Mouse (Mus musculus) liver, adult 2 months (tissue): ENCODE data around the gene Erich3. TPM values are rescaled to one million over a fixed set of nuclear protein-coding genes. Genes with fewer than 3 reads are reported as not detected.

ENCODE experiments used
- DNase-seq: peaks from one replicate; pipeline ENCODE4 v3.0.0-alpha.2; 2011; ENCODE audit warnings: low read depth, low spot score; ENCODE audit errors: extremely low read depth
- H3K27ac ChIP-seq: fragments of 200-500 bp; replicated peaks from 2 replicates; pipeline ENCODE4 v1.5.1; 2012; ENCODE audit warnings: low read depth, mild to moderate bottlenecking, control low read depth, inconsistent platforms, low read length; ENCODE audit not compliant: insufficient read depth
- H3K27me3 ChIP-seq: fragments of 200-500 bp; 2 replicates; pipeline ENCODE4 v1.6.1; 2012; ENCODE audit warnings: mild to moderate bottlenecking, moderate library complexity, low read length, inconsistent platforms; ENCODE audit not compliant: control insufficient read depth, insufficient read depth
- H3K36me3 ChIP-seq: fragments of 200-500 bp; 2 replicates; pipeline ENCODE4 v1.6.1; 2012; ENCODE audit warnings: low read length, inconsistent platforms; ENCODE audit not compliant: control insufficient read depth, insufficient read depth
- H3K4me1 ChIP-seq: fragments of 200-500 bp; 2 replicates; pipeline ENCODE4 v1.6.1; 2011; ENCODE audit warnings: low read length; ENCODE audit not compliant: control insufficient read depth, insufficient read depth
- H3K4me3 ChIP-seq: fragments of 200-500 bp; 2 replicates; pipeline ENCODE4 v1.5.1; 2011; ENCODE audit warnings: low read depth, mild to moderate bottlenecking, control low read depth, low read length, moderate library complexity; ENCODE audit not compliant: insufficient read depth
- H3K79me2 ChIP-seq: fragments of 200-500 bp; 2 replicates; pipeline ENCODE4 v1.6.1; 2012; ENCODE audit warnings: inconsistent platforms, mild to moderate bottlenecking, low read length, moderate library complexity; ENCODE audit not compliant: control insufficient read depth, insufficient read depth
- H3K9ac ChIP-seq: fragments of 200-500 bp; 2 replicates; pipeline ENCODE4 v1.6.1; 2012; ENCODE audit warnings: low read depth, mild to moderate bottlenecking, control low read depth, inconsistent platforms, low read length
- CTCF ChIP-seq: fragments of 200-500 bp; IDR thresholded peaks from 2 replicates; pipeline ENCODE4 v1.5.1; 2011; ENCODE audit warnings: low read depth, low read length, control low read depth
- POLR2A ChIP-seq: fragments of 200-500 bp; IDR thresholded peaks from 2 replicates; pipeline ENCODE4 v1.6.1; 2011; ENCODE audit warnings: low read length, control low read depth; ENCODE audit not compliant: insufficient read depth; ENCODE audit errors: extremely low read depth
- WGBS: fragments of 180-500 bp; shearing (Covaris S2); methylation state at CpG from one replicate; pipeline ENCODE4 v1.1.7; 2018; 5-methylcytosine and 5-hydroxymethylcytosine counted together
- polyA plus RNA-seq: library from polyadenylated mRNA; depleted of rRNA; stranded (reverse); fragments of >200 nt; gene quantifications from 2 replicates; pipeline ENCODE4 v1.2.3, GENCODE M21; 2012
- total RNA-seq: library from RNA; depleted of rRNA; stranded (reverse); fragments of >200 nt; gene quantifications from 2 replicates; pipeline ENCODE4 v1.2.3, GENCODE M21; 2014

Gene Erich3
- total and polyA plus RNA-seq, 2 experiments = 0.09 TPM; not detected in 1

DNA sequence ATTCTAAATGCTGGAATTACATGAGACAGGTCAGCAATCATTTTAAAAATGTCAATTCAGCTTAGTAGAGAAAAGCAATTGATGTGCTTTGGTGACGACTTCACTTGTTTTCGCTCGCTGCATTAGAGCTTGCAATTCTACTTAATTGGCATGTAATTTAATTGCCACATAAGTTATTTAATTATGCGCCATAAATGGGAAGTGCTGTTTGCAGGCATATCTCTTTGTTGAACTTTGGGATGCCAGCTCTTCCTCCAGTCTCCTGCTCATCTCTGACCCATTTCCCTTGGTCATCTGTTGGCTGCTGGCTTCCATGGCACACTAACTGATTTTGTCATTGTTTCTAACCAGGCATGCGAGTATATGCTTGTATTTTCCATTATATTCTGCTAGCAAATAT lies 30.6 kb upstream of the Erich3 start:
- DNase-seq = no peak
- 92% methylated on average over 5 of the region's 5 CpGs for WGBS
- H3K36me3 ChIP-seq = no peaks in the 10 kb centered on the region

GRCm38 (mm10) chr3:154646638-154647442 lies 16.8 kb upstream of the Erich3 start:
- Histone ChIP-seq H3K36me3 (no peaks in the 10 kb centered on the region), H3K9ac (no peak overlapping the region), H3K79me2 (no peaks in the 10 kb centered on the region), H3K4me3 (no peak overlapping the region), H3K27me3 (no peaks in the 10 kb centered on the region), H3K4me1 (no peaks in the 10 kb centered on the region), H3K27ac (no peak overlapping the region)
- DNase-seq = peak; percentile 17
- TF ChIP-seq POLR2A (no peak), CTCF (peak; percentile 28; the same call in 1 of the 2 replicates)
- 45% methylated on average over 29 of the region's 29 CpGs for WGBS

More for the DNA sequence above, 30.6 kb upstream of the Erich3 start:
- H3K79me2 ChIP-seq = no peaks in the 10 kb centered on the region
- no peaks in the 10 kb centered on the region for H3K4me1 ChIP-seq
- TF ChIP-seq CTCF (no peak), POLR2A (no peak)
- no peak overlapping the region for H3K27ac ChIP-seq
- H3K27me3 ChIP-seq = no peaks in the 10 kb centered on the region
- no peak overlapping the region for H3K9ac ChIP-seq
- no peak overlapping the region for H3K4me3 ChIP-seq

DNA sequence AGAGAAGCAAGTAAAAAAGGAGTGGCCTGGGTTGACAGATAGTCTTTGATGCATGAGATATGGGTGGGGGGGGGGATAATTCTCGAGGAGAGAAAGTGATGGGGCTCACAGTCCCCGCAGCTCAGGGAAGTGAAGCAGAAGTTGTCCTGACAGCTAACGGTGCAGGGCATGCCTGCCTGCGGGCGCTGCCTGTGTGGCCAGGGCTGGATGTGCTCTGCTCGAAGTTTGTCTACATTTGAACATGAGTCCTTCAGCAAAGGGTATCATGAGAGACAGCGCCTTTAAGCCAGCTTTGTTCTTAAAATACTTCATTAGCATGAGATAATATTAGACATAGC lies 16.2 kb upstream of the Erich3 start:
- H3K79me2 ChIP-seq = no peaks in the 10 kb centered on the region
- H3K4me1 ChIP-seq = no peaks in the 10 kb centered on the region
- no peaks in the 10 kb centered on the region for H3K36me3 ChIP-seq
- WGBS = 65% methylated on average over 7 of the region's 7 CpGs
- H3K4me3 ChIP-seq = no peak overlapping the region
- DNase-seq = no peak
- no peak overlapping the region for H3K27ac ChIP-seq
- H3K27me3 ChIP-seq = no peaks in the 10 kb centered on the region
- no peak overlapping the region for H3K9ac ChIP-seq
- TF ChIP-seq POLR2A (no peak), CTCF (no peak)

GRCm38 (mm10) chr3:154649411-154650285 lies 14.0 kb upstream of the Erich3 start:
- Histone ChIP-seq H3K4me3 (no peak overlapping the region), H3K36me3 (no peaks in the 10 kb centered on the region), H3K9ac (no peak overlapping the region), H3K79me2 (no peaks in the 10 kb centered on the region), H3K27ac (no peak overlapping the region), H3K27me3 (no peaks in the 10 kb centered on the region), H3K4me1 (no peaks in the 10 kb centered on the region)
- DNase-seq = no peak
- TF ChIP-seq CTCF (no peak), POLR2A (no peak)
- WGBS = 82% methylated on average over 20 of the region's 20 CpGs

DNA sequence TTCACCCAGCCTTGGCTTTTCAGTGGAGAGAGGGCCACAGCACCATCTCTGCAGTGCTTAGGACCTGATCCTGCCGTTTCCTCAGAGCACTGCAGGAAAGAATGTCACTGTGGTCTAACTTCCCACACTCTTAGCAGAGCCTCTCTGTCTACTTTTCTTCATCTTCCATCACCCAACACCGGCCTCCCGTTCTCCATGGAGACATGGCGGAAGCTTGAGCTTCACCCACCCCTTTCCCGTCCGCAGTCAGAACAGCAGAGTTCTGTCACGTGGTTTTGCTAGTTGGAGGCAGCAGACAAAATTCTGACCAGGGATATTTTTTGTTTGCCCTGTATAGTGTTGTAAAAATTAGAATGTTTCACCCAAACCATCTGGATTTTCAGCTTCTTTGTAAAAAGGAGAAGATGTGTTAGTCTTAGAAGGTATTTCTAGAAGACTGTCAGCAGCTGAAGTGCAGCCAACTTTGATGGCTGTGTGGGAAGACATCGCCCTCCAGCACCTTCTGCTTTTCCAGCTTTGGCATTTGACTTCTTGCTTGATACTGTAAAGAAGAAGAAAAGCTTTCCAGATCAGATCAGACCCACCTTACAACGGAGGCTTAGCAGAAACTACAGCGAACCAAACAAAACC lies 12.4 kb upstream of the Erich3 start:
- H3K27me3 ChIP-seq = no peaks in the 10 kb centered on the region
- no peaks in the 10 kb centered on the region for H3K4me1 ChIP-seq
- no peaks in the 10 kb centered on the region for H3K79me2 ChIP-seq
- no peak overlapping the region for H3K4me3 ChIP-seq
- no peaks in the 10 kb centered on the region for H3K36me3 ChIP-seq
- no peak overlapping the region for H3K27ac ChIP-seq
- TF ChIP-seq CTCF (no peak), POLR2A (no peak)
- 80% methylated on average over 10 of the region's 10 CpGs for WGBS
- DNase-seq = no peak
- H3K9ac ChIP-seq = no peak overlapping the region
